Mouse (Mus musculus) embryo, embryonic 11.5 days (tissue): ENCODE measurements around the gene Ccr10.
A peak's percentile ranks its signal among the peaks of the same experiment; 100 is the strongest.

Experiments used
- DNase-seq: peaks from one replicate; pipeline ENCODE4 v3.0.0-alpha.2; 2012; ENCODE audit warnings: low read depth, low spot score

Ccr10 gene

DNA sequence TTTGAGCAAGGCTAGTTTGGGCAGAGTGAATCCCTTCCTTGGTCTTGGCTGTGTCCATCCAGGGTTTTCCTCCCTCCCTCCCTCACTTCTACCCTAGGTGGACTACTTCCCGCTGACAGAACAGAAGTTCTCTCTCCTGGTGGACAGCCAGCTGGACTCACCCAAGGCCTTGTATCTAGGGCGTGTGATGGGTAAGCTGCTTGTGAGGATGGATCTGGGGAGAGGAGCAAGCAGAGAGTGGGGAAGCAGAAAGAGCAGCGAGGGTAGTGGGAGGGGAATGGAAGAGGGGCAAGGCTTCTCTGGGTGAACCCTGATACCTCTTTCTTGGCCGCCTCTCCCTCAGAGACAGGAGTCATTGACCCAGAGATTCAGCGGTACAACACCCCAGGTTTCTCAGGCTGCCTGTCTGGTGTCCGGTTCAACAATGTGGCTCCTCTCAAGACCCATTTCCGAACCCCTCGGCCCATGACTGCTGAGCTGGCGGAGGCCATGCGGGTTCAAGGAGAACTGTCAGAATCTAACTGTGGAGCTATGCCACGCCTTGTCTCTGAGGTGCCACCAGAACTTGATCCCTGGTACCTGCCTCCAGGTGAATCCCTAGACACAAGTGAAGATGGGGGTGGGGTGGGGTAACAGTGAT is 13.0 kb upstream of the Ccr10 start:
- DNase-seq: no peak

DNA sequence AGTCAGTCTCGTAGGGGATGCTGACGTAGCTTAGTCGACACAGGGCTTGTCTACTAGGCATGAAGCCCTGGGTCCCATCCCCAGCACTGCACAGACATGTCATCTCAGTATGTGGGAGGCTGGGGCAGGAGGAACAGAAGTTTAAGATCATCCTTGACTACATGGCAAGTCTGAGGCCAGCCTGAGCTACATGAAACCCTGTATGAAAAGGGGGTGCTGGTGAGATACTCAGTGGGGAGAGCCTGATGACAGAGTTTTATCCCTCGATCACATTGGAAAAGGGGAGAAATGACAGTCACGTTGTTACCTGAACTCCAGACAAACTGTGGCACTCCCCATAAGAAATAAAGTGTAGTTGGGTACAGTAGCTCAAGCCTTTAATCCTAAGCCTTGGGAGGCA is 12.3 kb upstream of the Ccr10 start:
- DNase-seq: no peak

DNA sequence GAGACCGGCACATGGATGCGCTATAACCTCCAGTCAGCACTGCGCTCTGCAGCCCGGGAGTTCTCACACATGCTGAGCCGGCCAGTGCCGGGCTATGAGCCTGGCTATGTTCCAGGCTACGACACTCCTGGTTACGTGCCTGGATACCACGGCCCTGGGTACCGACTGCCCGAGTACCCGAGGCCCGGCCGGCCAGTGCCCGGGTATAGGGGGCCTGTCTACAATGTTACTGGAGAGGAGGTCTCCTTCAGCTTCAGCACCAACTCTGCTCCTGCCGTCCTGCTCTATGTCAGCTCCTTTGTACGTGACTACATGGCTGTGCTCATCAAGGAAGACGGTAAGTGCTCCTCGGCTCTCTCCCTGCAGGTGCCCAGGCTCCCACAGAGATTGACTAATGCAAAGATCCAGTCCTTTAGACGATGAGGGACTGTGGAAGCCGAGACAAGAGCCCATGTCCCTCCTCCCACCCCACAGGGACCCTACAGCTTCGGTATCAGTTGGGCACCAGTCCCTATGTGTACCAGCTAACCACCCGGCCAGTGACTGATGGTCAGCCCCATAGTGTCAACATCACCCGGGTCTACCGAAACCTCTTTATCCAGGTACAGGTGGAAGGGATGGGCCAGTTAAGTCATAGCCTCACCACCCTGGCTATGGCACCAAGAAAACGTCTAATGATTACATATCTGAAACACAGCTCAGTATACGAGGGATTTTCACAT is 11.4 kb upstream of the Ccr10 start:
- no peak for DNase-seq

DNA sequence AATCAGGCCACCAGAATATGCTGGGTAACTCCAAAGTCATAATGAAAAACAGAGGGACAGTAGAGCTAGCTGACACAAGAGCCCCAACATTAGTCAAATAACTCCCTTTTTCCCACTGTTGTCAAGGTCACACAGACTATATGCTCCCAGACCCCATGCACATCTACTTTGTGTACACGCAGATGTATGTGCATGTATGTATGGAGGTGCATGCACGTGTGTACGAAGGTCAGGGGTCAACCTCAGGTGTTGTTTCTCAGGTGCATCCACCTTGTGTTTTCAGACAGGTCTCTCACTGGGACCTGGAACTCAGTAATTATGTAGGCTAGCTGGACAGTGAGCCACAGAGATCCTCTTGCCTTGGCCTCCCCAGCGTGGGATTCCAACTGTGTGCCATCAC is 10.2 kb upstream of the Ccr10 start:
- DNase-seq: no peak

DNA sequence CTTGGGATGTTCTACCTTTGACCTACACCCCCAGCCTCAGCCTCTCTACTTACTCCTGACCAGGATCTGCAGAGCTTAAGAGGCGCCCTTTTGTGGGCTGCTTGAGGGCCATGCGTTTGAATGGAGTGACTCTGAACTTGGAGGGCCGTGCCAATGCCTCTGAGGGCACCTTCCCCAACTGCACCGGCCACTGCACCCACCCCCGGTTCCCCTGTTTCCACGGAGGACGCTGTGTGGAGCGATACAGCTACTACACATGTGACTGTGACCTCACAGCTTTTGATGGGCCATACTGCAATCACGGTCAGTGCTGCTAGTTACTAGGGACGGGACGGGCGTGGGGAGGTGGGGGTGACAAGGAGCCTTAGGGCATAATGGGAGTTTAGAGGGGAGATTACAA is 9.7 kb upstream of the Ccr10 start:
- DNase-seq: no peak

DNA sequence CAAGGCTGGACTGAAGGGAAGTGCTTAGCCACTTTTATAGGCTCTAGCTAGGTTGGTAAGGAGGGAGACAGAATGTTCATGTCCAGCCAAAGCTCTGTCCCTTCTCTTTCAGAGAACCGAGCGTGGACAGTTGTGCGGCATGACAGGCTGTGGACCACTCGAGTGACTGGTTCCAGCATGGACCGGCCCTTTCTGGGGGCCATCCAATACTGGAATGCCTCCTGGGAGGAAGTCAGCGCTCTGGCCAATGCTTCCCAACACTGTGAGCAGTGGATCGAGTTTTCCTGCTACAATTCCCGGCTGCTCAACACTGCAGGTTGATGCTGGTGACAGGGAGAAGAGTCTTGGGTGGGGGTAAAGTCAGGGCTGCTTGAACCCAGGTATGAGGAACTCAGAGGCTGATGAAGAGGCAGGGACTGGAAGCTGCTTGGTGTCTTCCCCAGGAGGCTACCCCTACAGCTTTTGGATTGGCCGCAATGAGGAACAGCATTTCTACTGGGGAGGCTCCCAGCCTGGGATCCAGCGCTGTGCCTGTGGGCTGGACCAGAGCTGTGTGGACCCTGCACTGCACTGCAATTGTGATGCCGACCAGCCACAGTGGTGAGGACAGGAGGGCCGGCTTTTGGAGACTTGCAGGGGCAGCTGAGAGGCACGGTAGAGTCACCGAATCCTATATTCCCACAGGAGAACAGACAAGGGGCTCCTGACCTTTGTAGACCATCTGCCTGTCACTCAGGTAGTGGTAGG is 7.7 kb upstream of the Ccr10 start:
- DNase-seq: no peak

DNA sequence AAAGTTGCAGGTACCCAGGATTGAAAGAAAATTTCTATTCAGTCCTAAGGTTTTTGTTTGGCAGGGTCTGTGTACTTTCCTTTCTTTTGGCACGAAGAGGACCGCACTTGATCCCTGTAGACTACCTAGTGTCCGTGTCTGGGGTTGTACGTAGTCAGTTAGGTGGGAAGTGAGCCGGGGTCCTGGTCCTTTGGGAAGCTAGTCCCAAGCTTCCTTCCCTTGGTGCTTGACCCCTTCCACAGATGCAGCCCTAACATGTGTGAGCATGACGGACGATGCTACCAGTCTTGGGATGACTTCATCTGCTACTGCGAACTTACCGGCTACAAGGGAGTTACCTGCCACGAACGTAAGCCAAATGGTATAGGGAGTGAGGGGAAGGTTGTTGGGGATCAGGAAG is 6.7 kb upstream of the Ccr10 start:
- DNase-seq: no peak

DNA sequence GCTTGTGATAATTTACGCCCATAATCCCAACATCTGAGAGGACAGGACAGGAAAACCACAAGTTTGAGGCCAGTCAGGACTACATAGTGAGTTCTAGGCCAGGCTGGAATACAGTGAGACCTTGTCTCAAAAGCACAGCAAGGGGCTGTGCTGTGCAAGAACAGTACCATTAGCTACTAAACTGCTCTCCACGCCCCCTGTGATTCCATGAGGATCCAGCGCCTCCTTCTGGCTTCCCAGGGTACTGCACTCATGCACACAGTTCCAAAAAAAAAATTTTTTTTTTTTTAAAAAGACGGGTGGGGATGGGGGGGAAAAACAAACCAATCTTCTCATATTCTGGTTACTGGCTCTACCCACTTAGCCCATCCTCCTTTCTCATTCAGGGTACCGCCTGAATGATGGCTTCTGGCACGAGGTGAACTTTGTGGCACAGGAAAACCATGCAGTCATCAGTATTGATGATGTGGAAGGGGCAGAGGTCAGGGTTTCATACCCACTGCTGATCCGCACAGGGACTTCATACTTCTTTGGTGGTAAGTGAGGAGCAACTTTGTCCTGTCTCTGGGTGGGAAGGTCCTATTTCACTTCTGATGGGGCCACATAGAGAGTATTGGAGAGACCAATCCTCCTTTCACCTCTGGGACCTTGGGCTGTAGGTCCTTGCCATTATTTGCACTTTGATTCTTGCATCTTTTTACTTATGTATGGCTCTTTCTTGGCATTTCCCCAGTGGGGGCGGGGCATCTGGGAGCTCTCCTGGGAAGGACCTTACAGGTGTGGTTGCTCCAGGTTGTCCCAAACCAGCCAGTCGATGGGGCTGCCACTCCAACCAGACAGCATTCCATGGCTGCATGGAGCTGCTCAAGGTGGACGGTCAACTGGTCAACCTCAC is 5.8 kb upstream of the Ccr10 start:
- DNase-seq: no peak

DNA sequence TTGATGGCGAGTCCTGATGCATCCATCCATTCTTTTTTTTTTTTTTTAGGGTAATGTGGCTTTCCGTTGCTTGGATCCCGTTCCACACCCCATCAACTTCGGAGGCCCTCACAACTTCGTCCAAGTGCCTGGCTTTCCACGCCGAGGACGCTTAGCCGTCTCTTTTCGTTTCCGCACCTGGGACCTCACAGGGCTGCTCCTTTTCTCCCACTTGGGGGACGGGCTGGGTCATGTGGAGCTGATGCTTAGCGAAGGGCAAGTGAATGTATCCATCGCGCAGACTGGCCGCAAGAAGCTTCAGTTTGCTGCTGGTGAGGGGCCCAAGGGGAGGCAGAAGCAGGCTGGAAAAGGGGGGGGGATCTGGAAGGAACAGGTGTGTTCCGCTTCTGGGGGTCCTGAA is 5.0 kb upstream of the Ccr10 start:
- no peak for DNase-seq

DNA sequence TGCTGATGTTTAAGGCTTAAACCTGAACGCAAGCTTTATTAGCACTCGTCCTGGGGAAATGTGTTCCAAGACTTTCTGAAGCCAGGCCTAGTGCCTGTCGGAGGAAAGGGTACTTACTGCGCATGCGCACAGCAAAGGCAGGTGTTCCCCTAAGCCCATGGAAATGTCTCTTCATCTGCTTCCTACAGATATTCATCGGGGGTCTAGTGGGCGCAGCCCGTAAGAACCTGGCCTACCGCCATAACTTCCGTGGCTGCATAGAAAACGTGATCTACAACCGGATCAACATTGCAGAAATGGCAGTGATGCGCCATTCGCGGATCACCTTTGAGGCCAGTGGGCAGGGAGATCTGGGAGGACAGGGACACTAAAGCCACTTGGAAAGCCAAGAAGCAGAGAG is 4.1 kb upstream of the Ccr10 start:
- no peak for DNase-seq

DNA sequence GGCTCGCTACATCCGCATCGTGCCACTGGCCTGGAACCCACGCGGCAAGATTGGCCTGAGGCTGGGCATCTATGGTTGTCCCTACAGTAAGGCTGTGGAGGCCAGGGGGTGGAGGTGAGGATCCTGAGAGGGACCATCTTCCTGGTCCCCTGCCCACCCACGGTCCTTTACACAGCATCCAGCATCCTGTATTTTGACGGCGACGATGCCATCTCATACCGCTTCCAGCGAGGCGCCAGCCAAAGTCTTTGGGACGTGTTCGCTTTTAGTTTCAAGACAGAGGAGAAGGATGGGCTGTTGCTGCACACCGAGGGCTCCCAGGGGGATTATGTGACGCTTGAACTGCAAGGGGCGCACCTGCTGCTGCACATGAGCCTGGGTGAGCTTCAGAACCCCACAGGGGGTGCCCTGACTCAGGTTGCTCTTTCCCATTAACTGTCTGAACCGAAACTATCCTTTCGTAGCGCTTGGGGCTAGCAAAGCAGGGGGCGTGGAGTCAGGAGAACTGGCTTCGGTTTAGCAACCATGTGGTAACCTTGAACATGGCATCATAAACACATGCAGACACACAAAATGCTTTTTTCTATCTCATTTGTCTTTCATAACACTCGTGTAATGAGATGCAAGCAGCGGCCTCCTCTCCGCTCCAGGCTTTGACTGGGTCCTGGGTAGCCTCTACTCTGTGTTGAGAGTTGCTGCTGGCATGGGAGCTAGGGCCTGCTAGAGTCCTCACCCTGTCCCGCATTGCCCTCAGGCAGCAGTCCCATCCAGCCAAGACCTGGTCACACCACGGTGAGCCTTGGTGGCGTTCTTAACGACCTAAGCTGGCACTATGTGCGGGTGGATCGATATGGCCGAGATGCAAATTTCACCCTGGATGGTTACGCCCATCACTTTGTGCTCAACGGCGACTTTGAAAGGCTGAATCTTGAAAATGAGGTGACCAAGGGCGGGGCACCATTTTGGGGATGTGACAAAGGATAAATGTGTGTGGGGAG is 3.1 kb upstream of the Ccr10 start:
- DNase-seq: no peak

DNA sequence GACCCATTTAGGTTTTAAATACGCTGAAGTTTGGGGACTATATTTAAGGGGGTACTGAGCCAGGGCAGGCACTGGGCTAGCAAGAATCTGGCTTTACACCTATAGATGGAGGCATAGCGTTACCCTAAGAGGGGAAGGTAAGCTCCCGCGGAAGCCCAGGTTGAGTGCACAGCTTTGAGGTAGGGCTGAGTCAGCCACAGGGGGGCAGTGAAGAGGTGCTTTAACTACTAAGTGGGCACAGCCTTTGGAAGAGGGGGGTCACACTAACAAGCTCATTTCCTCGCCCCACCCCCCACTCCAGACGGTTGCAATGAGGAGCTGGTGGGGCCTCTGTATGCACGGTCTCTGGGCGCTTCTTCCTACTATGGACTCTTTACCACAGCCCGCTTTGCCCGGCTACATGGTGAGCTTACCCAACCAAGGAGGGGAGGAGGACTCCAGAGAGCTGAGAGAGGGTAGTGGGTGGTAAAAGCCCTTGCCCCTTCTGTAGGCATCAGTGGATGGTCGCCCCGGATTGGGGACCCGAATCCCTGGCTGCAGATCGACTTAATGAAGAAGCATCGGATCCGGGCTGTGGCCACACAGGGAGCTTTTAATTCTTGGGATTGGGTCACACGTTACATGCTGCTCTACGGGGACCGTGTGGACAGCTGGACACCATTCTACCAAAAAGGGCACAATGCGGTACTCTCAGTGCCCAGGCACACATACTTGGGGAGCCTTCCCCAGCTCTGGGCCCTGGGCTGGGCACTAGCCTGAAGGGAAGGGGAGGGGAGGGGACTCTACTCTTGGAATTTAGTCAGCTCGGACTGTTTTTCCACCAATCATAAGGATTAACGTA is 1.9 kb upstream of the Ccr10 start:
- DNase-seq: no peak

DNA sequence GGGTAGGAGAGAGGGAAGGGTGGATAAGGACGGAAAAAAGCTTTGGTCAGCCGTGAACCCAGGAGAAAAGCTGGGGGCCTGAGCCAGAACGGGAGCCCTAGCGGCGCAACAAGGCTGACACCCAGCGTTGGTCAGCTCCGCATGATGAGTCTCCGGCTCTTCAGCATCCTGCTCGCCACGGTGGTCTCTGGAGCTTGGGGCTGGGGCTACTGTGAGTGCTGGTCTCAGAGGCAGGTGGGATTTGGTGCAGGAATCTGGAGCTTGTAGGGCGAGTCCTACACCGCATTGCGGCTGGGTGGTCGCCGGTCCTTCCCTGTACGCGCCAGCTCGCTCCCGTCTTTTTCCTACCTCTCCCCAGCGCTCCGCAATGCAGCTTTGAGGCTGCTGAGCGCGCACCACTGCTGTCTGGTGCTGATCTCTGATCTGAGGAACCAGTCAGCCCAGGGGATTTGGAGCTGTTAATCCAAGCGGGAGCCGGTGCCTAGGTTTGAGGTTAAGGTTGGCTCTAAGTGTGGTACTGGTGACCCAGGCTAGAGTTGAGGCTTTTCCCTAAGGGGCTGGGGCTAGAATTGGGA is 961 bp upstream of the Ccr10 start:
- DNase-seq: no peak

DNA sequence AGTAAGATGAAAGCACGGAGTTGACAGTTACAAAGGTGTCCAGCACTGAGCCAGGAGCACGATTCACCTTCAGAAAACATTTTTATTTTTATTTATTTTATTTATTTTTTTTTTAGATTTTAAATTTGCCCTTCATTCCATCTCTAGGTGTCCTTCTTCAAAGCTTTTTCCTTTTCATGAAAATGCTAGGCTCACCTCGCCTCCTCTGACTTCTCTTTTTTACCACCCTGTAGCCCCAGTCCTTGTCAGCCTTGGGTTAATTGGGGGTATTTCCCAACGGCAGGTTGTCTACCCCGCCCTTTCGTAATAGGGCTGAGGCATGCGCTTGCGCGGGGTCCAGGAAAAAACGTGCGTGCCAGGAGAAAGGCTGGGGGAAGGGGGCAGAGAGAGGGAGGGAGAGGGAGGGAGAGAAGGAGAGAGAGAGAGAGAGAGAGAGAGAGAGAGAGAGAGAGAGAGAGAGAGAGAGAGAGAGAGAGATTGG is 433 bp upstream of the Ccr10 start:
- no peak for DNase-seq

DNA sequence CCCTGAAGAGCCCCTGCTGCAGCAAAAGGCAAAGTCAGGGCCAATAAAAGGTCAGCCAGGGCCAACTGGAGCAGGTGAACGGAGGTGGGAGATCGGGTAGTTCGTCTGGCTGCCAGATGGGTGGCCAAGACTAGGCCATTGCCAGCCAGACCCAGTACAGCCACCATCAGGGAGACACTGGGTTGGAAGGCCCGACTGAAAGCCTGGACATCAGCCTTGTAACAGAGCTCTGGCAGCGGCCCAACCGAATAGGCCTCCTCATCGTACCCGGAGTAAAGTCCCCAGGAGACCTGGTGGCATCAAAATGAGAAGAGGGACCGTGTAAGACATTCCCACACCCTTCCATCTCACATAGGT is 876 bp downstream of the Ccr10 start:
- DNase-seq: no peak

DNA sequence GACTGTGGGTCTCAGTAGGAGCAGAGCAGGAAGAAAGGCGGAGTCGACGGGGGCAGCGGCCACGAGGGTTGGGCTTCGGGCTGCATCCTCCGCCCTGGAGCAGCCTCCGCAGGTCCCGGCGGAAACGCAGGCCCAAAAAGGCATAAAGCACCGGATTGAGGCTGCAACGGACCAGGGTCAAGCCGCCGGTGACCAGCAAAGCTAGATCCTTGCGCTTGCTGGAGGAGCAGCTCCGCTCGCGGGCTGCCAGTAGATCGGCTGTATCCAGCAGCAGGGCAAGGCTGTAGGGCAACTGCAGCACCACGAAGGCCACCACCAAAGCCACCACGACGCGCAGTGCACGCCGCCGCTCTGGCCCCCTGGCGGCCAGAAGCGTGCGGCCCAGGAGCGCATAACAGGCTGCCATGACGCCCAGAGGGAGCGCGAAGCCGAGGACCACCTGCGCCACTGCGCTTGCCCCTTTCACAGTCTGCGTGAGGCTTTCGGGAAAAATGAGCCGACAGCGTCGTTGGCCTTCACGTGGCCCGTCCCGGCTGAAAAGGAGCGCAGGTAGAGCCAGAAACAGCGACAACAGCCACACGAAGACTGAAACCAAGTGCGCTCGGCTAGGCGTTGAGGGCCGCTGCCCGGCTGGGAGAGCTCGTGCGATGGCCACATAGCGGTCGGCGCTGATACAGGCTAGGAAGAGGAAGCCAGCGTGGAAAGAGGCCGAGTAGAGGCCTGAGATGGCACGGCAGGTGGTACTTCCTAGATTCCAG is 1.4 kb downstream of the Ccr10 start:
- DNase-seq: peak; percentile 78

DNA sequence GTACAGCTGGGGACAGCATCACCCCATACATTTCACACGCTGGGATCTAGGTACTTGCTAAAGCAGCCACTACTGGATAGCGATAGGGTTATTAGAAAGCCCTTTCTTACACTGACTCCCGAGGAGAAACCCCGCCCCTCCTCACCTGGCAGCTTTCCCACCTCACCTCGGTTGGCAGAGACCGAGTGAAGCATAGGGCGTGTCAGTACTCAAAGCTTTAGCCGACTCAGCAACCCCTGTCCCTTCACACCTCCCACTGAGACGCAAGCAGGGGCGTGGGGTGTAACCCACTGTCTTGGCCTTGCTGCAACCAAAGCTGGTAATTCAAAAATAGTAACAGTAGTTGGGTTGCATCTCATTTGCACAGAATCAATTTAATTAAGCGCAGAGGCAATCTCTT is 2.1 kb downstream of the Ccr10 start:
- DNase-seq: no peak

DNA sequence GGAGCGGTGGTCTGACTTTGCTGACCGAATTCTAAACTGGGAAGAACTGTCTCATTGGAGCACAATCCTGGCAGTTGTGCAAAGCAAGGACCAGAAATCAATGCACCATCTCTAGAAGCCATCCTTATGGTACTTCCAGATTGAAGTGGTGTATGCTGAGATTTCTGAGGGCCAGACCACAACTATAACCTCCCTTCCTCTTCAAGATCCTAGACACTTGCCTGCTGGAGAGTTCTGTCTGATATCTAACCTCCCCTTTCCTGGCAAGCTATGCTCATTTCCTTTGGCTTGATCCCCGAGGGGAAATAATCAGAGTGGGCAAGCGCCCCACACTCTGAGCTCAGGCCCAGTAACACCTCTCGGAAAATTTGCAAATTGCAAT is 2.8 kb downstream of the Ccr10 start:
- DNase-seq: no peak
